Mouse (Mus musculus) CH12.LX (cell line): ENCODE measurements at regions not wholly inside any gene's neighbourhood (a gene's known extent, or its start where the extent isn't known, plus 50 kb on each side); places are given as distances from the start of the nearest gene placed in this dataset.

ENCODE experiments used
- DNase-seq: peaks from one replicate; pipeline ENCODE4 v3.0.0-alpha.2; 2013; ENCODE audit errors: extremely low read depth
- H3K27ac ChIP-seq: 2 replicates; pipeline ENCODE4 v1.5.1; 2012; ENCODE audit warnings: low read depth, mild to moderate bottlenecking, control low read depth, moderate library complexity; ENCODE audit not compliant: insufficient read depth
- H3K27me3 ChIP-seq: replicated peaks from 2 replicates; pipeline ENCODE3; 2012; ENCODE audit warnings: inconsistent platforms
- H3K36me3 ChIP-seq, 2 experiments: replicated peaks in 1 of 2; 2 replicates each; pipeline versions ENCODE3 to v1.6.1; 2012; ENCODE audit warnings: inconsistent platforms in 1 of 2, low read length in 1 of 2, mild to moderate bottlenecking in 1 of 2, mixed read lengths in 1 of 2, moderate library complexity in 1 of 2; ENCODE audit not compliant: control insufficient read depth in 1 of 2, insufficient read depth in 1 of 2
- H3K4me1 ChIP-seq, 2 experiments: 2 replicates each; pipeline ENCODE4 v1.6.1; 2012; ENCODE audit warnings: inconsistent platforms in 1 of 2, moderate library complexity in 1 of 2; ENCODE audit not compliant: insufficient read depth in 2 of 2, control insufficient read depth in 1 of 2
- H3K4me2 ChIP-seq: 2 replicates; pipeline ENCODE4 v1.6.1; 2012; ENCODE audit warnings: low read depth, mild to moderate bottlenecking, control low read depth; ENCODE audit not compliant: poor library complexity, insufficient read depth, severe bottlenecking
- H3K4me3 ChIP-seq, 3 experiments: fragments of 150-350 bp in 1 of 3; sonication (generic) in 1 of 3; replicated peaks in 1 of 3; 2 replicates each; pipeline versions ENCODE3 to v1.5.1; 2011 to 2012; ENCODE audit warnings: low read depth in 2 of 3, low read length in 2 of 3, mild to moderate bottlenecking in 2 of 3, moderate library complexity in 2 of 3, control low read depth in 1 of 3, improper control_type of control experiment in 1 of 3, inconsistent platforms in 1 of 3, mixed read lengths in 1 of 3; ENCODE audit not compliant: poor library complexity in 1 of 3
- H3K79me2 ChIP-seq: replicated peaks from 2 replicates; pipeline ENCODE4 v1.6.1; 2012; ENCODE audit warnings: mild to moderate bottlenecking, moderate library complexity; ENCODE audit not compliant: control insufficient read depth, poor library complexity, insufficient read depth, severe bottlenecking; ENCODE audit errors: extremely low read depth
- H3K9ac ChIP-seq: 2 replicates; pipeline ENCODE4 v1.6.1; 2012; ENCODE audit warnings: low read depth, mild to moderate bottlenecking, control low read depth, moderate library complexity; ENCODE audit not compliant: insufficient read depth
- H3K9me3 ChIP-seq: replicated peaks from 2 replicates; pipeline ENCODE3; 2012; ENCODE audit warnings: low read length, inconsistent platforms, mixed read lengths
- BHLHE40 ChIP-seq: IDR thresholded peaks from 2 replicates; pipeline ENCODE4 v1.6.1; 2011; ENCODE audit warnings: mild to moderate bottlenecking, low read depth, low read length, improper control_type of control experiment
- CHD1 ChIP-seq: IDR thresholded peaks from 2 replicates; pipeline ENCODE4 v1.6.1; 2012; ENCODE audit warnings: low read depth, low read length, improper control_type of control experiment, inconsistent platforms
- CHD2 ChIP-seq: IDR thresholded peaks from 2 replicates; pipeline ENCODE4 v1.6.1; 2011; ENCODE audit warnings: low read length, improper control_type of control experiment
- ELF1 ChIP-seq: IDR thresholded peaks from 2 replicates; pipeline ENCODE4 v1.6.1; 2014; ENCODE audit warnings: low read depth, mild to moderate bottlenecking, inconsistent platforms, low read length, improper control_type of control experiment
- EP300 ChIP-seq: IDR thresholded peaks from 2 replicates; pipeline ENCODE4 v1.6.1; 2011; ENCODE audit warnings: low read length, improper control_type of control experiment
- ETS1 ChIP-seq: conservative IDR thresholded peaks from 2 replicates; pipeline ENCODE4 v1.6.1; 2012; ENCODE audit warnings: low read depth, mild to moderate bottlenecking, inconsistent platforms, low read length, improper control_type of control experiment, moderate library complexity
- GABPA ChIP-seq: IDR thresholded peaks from 2 replicates; pipeline ENCODE4 v1.6.1; 2012; ENCODE audit warnings: low read depth, low read length, improper control_type of control experiment, inconsistent platforms; ENCODE audit not compliant: insufficient replicate concordance
- HCFC1 ChIP-seq: IDR thresholded peaks from 2 replicates; pipeline ENCODE4 v1.6.1; 2012; ENCODE audit warnings: low read depth, mild to moderate bottlenecking, inconsistent platforms, low read length, improper control_type of control experiment
- IRF4 ChIP-seq: IDR thresholded peaks from 2 replicates; pipeline ENCODE4 v1.6.1; 2014; ENCODE audit warnings: low read depth, mild to moderate bottlenecking, inconsistent platforms, low read length, improper control_type of control experiment
- JUND ChIP-seq: conservative IDR thresholded peaks from 2 replicates; pipeline ENCODE4 v1.6.1; 2011; ENCODE audit warnings: low read depth, low read length, improper control_type of control experiment
- MAZ ChIP-seq: IDR thresholded peaks from 2 replicates; pipeline ENCODE4 v1.6.1; 2012; ENCODE audit warnings: low read depth, mild to moderate bottlenecking, inconsistent platforms, low read length, improper control_type of control experiment, moderate library complexity
- MXI1 ChIP-seq: IDR thresholded peaks from 2 replicates; pipeline ENCODE4 v1.6.1; 2011; ENCODE audit warnings: mild to moderate bottlenecking, low read depth, low read length, improper control_type of control experiment
- MYC ChIP-seq: IDR thresholded peaks from 2 replicates; pipeline ENCODE4 v1.6.1; 2011; ENCODE audit warnings: low read depth, mild to moderate bottlenecking, improper control_type of control experiment, low read length
- NRF1 ChIP-seq: IDR thresholded peaks from 2 replicates; pipeline ENCODE4 v1.6.1; 2014; ENCODE audit warnings: low read depth, mild to moderate bottlenecking, inconsistent platforms, low read length, improper control_type of control experiment, moderate library complexity
- PAX5 ChIP-seq: IDR thresholded peaks from 2 replicates; pipeline ENCODE4 v1.6.1; 2012; ENCODE audit warnings: low read length, inconsistent platforms, mixed read lengths
- POLR2A ChIP-seq: IDR thresholded peaks from 2 replicates; pipeline ENCODE4 v1.6.1; 2011; ENCODE audit warnings: low read depth, mild to moderate bottlenecking, improper control_type of control experiment, low read length
- POLR2AphosphoS2 ChIP-seq: IDR thresholded peaks from 2 replicates; pipeline ENCODE4 v1.6.1; 2011; ENCODE audit warnings: low read depth, low read length, improper control_type of control experiment
- RAD21 ChIP-seq: IDR thresholded peaks from 2 replicates; pipeline ENCODE4 v1.6.1; 2011; ENCODE audit warnings: low read depth, mild to moderate bottlenecking, low read length, improper control_type of control experiment, moderate library complexity
- SIN3A ChIP-seq: IDR thresholded peaks from 2 replicates; pipeline ENCODE4 v1.6.1; 2012; ENCODE audit warnings: low read length, improper control_type of control experiment, inconsistent platforms
- SMC3 ChIP-seq: IDR thresholded peaks from 2 replicates; pipeline ENCODE4 v1.6.1; 2011; ENCODE audit warnings: low read depth, low read length, improper control_type of control experiment
- TBP ChIP-seq: conservative IDR thresholded peaks from 2 replicates; pipeline ENCODE4 v1.6.1; 2011; ENCODE audit warnings: low read depth, low read length, improper control_type of control experiment
- USF1 ChIP-seq: IDR thresholded peaks from 2 replicates; pipeline ENCODE4 v1.6.1; 2014; ENCODE audit warnings: low read depth, mild to moderate bottlenecking, inconsistent platforms, low read length, improper control_type of control experiment
- ZKSCAN1 ChIP-seq: IDR thresholded peaks from 2 replicates; pipeline ENCODE4 v1.6.1; 2012; ENCODE audit warnings: low read depth, inconsistent platforms, low read length, improper control_type of control experiment, borderline replicate concordance
- ZNF384 ChIP-seq: IDR thresholded peaks from 2 replicates; pipeline ENCODE4 v1.6.1; 2012; ENCODE audit warnings: low read depth, low read length, improper control_type of control experiment, inconsistent platforms
- dilution Hi-C: fragments of 300-500 bp; cut with MboI; formaldehyde crosslinking; loops from 2 replicates; pipeline ENCODE4 v1.14.3; 2020; ENCODE audit warnings: low sequenced_read_pairs; ENCODE audit not compliant: extremely low pct_unique_long_range_greater_than_20kb, extremely low pct_ligation_motif_present
- in situ Hi-C: fragments of 300-500 bp; cut with MboI; formaldehyde crosslinking; loops from 3 replicates; pipeline ENCODE4 v1.14.3; 2019; ENCODE audit warnings: low sequenced_read_pairs, low pct_ligation_motif_present, low pct_unique_long_range_greater_than_20kb, mixed read lengths

DNA sequence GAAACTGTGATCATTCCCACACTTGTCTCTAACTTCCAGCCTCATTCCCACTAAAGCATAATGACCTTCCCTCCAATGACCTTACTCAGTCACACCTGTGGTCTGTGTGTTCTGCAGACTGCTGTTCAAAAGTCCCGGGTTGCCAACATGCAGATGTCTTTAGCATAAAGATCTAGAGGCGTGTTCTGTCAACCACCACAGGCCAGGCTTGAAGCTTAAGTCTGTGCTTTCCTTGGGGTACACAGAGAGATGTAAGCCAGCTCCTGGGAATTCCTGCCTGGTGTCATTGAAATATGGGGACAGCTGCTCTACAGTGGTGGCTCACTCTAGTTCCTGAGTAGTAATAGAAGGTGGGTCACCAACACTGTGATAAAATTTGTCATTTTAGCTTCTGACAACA, 101.5 kb upstream of the Nck2 start:
- Histone ChIP-seq H3K9me3 (no peaks in the 10 kb centered on the region), H3K27ac (no peak overlapping the region), H3K27me3 (no peaks in the 10 kb centered on the region), H3K4me3 (no peak overlapping the region), H3K4me2 (no peak overlapping the region), H3K36me3 (no peaks in the 10 kb centered on the region), H3K9ac (no peak overlapping the region), H3K4me1 (peaks cover 0 to 8% of the 10 kb centered on the region in 2 experiments; a peak in 2 of 4 replicates), H3K79me2 (no peaks in the 10 kb centered on the region)
- no peak for DNase-seq
- dilution Hi-C loops (no loop called here), in situ Hi-C loops (no loop called here)
- no peak for TF ChIP-seq NRF1
- TF ChIP-seq ZNF384, result no peak
- TF ChIP-seq SMC3, result no peak
- TF ChIP-seq, all 38 proteins: peak for 0

DNA sequence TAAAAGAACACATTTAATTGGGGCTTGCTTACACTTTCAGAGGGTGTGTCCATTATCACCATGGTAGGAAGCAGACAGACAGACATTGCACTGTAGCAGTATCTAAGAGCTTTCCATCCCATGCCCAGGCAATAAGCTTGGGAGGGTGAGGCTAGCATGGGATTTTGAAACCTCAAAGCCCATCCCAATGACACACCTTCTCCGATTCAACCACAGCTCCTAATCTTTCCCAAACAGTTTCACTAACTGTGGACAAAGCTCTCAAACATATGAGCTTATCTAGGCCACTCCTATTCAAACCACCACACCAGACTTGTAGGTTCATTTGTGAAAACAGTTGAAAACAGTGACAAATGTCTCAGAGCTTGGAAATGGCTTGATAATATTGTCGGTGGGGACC, 101.0 kb upstream of the Nck2 start:
- in situ Hi-C loops (no loop called here), dilution Hi-C loops (no loop called here)
- no peak overlapping the region for H3K27ac ChIP-seq
- H3K27me3 ChIP-seq, result no peaks in the 10 kb centered on the region
- no peaks in the 10 kb centered on the region for H3K9me3 ChIP-seq
- H3K4me1 ChIP-seq, result peaks cover 0 to 8% of the 10 kb centered on the region in 2 experiments; a peak in 2 of 4 replicates
- H3K4me2 ChIP-seq, result no peak overlapping the region
- no peak for DNase-seq
- no peak overlapping the region for H3K4me3 ChIP-seq
- H3K79me2 ChIP-seq, result no peaks in the 10 kb centered on the region
- no peaks in the 10 kb centered on the region for H3K36me3 ChIP-seq
- no peak overlapping the region for H3K9ac ChIP-seq
- no peak for TF ChIP-seq IRF4
- TF ChIP-seq ETS1, result no peak
- TF ChIP-seq ELF1, result no peak
- no peak for TF ChIP-seq BHLHE40
- no peak for TF ChIP-seq GABPA
- no peak for TF ChIP-seq EP300
- no peak for TF ChIP-seq MXI1
- no peak for TF ChIP-seq CHD2
- no peak for TF ChIP-seq ZNF384
- TF ChIP-seq ZKSCAN1, result no peak
- no peak for TF ChIP-seq POLR2AphosphoS2
- no peak for TF ChIP-seq CHD1
- TF ChIP-seq JUND, result no peak

DNA sequence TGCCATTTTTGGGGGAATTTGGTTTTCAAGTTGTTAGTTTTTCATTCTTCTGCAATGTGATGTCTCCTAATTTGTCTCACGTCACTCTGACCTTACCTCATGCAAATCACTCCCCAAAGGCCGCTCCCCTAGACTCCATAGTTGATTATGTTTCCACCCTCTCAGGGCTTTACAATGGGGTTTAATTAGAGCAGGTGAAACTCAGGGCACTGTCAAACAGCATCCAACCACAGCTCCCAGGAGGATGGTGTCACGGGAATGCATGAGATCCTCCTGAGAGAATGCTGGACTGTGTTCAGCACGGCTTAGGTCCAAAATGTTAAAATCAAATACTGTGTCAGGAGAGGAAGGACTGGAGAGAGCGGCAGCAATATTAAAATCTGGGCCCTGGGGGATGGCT, 100.4 kb upstream of the Nck2 start:
- dilution Hi-C loops (no loop called here), in situ Hi-C loops (no loop called here)
- Histone ChIP-seq H3K36me3 (no peaks in the 10 kb centered on the region), H3K4me2 (no peak overlapping the region), H3K27me3 (no peaks in the 10 kb centered on the region), H3K79me2 (no peaks in the 10 kb centered on the region), H3K4me1 (peaks cover 0 to 8% of the 10 kb centered on the region in 2 experiments; a peak in 2 of 4 replicates), H3K9ac (no peak overlapping the region), H3K27ac (no peak overlapping the region), H3K4me3 (no peak overlapping the region), H3K9me3 (no peaks in the 10 kb centered on the region)
- DNase-seq, result peak; percentile 11
- no peak for TF ChIP-seq BHLHE40
- no peak for TF ChIP-seq TBP
- TF ChIP-seq HCFC1, result no peak
- TF ChIP-seq MAZ, result no peak
- no peak for TF ChIP-seq CHD2
- no peak for TF ChIP-seq EP300
- TF ChIP-seq USF1, result no peak
- no peak for TF ChIP-seq RAD21
- no peak for TF ChIP-seq IRF4
- no peak for TF ChIP-seq POLR2AphosphoS2
- TF ChIP-seq POLR2A, result no peak
- no peak for TF ChIP-seq ETS1
- TF ChIP-seq MYC, result no peak
- TF ChIP-seq CHD1, result no peak
- no peak for TF ChIP-seq GABPA
- no peak for TF ChIP-seq PAX5
- TF ChIP-seq SIN3A, result no peak
